Mouse (Mus musculus) cerebellum, adult 18-20 months (tissue): Measurements from ENCODE around the gene Espn.

Experiments
- DNase-seq, 2 experiments: peaks; one replicate each; pipeline ENCODE4 v3.0.0; 2021

The Espn gene

GRCm38 (mm10) chr4:152095937-152096910 is 55.9 kb downstream of the Espn start:
- peak; percentile 63 to 74 for DNase-seq

GRCm38 (mm10) chr4:152094233-152094632 is 57.9 kb downstream of the Espn start:
- DNase-seq, result no peak

GRCm38 (mm10) chr4:152092751-152093293 is 59.3 kb downstream of the Espn start:
- no peak for DNase-seq

GRCm38 (mm10) chr4:152090191-152090590 is 62.0 kb downstream of the Espn start:
- DNase-seq, result no peak

GRCm38 (mm10) chr4:152088556-152089120 is 63.5 kb downstream of the Espn start:
- DNase-seq, result no peak

- DNase-seq, result no peak
These were observed 64.0 kb downstream of the Espn start for GRCm38 (mm10) chr4:152088133-152088532.

- DNase-seq, result no peak
These were observed 64.7 kb downstream of the Espn start for GRCm38 (mm10) chr4:152087211-152088081.

GRCm38 (mm10) chr4:152086505-152087210 is 65.5 kb downstream of the Espn start:
- DNase-seq, result no peak

GRCm38 (mm10) chr4:152084616-152085015 is 67.6 kb downstream of the Espn start:
- no peak for DNase-seq

- DNase-seq, result no peak
These were observed 68.5 kb downstream of the Espn start for GRCm38 (mm10) chr4:152083611-152084220.

GRCm38 (mm10) chr4:152079931-152080330 is 72.2 kb downstream of the Espn start:
- DNase-seq, result no peak

- no peak for DNase-seq
These were observed 72.9 kb downstream of the Espn start for GRCm38 (mm10) chr4:152079261-152079660.

- peak in 1 of 2 experiments; percentile 26 for DNase-seq
These were observed 74.1 kb downstream of the Espn start for GRCm38 (mm10) chr4:152078105-152078530.

GRCm38 (mm10) chr4:152077191-152077590 is 75.0 kb downstream of the Espn start:
- DNase-seq, result no peak

GRCm38 (mm10) chr4:152074548-152074947 is 77.6 kb downstream of the Espn start:
- DNase-seq, result no peak

GRCm38 (mm10) chr4:152073715-152074114 is 78.5 kb downstream of the Espn start:
- no peak for DNase-seq

- DNase-seq, result no peak
These were observed 79.5 kb downstream of the Espn start for GRCm38 (mm10) chr4:152072655-152073054.

GRCm38 (mm10) chr4:152072121-152072601 is 80.0 kb downstream of the Espn start, which contains the start of gene Plekhg5:
TSS of gene Plekhg5 (plus strand) at chr4:152072498.
- no peak for DNase-seq

- no peak for DNase-seq
These were observed 81.4 kb downstream of the Espn start for GRCm38 (mm10) chr4:152070494-152071396.
